Mouse (Mus musculus): ENCODE data around the gene Sin3a.
A peak's percentile ranks its signal among the peaks of the same experiment; 100 is the strongest.

Gene Sin3a

DNA sequence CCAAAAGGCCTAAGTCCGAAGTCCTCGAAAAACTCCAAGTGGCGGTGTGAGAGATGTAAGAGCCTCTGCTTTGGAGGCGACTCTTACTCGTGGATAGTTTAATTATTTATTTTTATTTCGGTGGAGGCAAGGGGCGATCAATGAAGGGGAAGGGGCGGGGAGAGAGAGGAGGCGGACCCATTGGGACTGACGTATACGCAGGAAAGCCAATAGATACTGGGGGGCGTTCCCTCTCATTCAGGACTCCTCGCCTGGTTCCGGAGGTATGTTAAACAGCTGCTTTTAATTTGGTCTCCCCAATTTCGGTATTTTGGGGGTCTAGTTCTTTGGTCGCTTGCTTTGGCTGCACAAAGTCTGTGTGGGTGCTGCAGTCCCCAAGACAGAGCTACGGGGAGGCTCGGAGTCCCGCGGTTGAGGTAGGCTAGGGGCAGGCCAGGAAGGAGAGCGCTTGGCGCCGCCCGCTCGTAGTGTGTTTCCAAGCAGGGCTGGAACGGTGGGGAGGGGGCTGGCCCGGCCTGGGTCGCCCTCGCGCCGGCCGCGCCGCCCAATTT is at the start of gene Sin3a:
TSS of gene Sin3a (plus strand) at position 240 of the 551 bp plus-strand sequence.
- peak; percentile 87 for DNase-seq

DNA sequence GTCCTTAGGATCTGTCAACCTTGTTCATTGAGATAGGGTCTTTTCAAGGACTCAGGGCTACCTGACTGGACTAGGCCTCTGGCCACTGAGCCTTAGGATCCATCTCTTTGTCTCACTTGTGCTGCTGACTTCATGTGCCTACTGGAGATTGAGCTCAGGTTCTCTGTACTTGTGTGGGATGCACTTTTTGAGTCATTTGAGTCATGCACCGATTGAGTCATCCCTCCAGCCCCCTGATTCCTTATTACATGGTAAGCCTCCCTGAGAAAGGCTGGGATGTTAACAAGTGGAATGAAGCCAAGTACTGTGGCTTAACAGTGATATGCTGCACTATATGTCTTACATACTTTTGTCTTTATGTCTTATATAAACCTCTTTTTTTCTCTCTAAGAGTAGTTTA is 40.1 kb upstream of the Sin3a start:
- DNase-seq = no peak

DNA sequence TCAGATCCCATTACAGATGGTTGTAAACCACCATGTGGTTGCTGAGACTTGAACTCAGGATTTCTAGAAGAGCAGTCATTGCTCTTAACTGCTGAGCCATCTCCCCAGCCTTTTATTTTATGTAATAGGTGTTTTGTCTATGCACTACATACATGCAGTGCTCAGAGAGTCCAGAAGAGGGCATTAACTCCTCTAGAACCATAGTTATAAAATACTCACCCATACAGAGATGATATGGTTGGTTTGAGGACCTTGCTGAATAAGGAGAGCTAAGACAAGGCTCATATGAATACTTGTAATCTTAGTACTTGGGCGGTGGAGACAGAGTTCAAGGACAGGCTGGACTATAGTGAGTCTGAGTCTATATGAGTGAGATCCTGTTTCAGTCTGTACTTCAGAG is 15.6 kb upstream of the Sin3a start:
- peak; percentile 77 for DNase-seq

DNA sequence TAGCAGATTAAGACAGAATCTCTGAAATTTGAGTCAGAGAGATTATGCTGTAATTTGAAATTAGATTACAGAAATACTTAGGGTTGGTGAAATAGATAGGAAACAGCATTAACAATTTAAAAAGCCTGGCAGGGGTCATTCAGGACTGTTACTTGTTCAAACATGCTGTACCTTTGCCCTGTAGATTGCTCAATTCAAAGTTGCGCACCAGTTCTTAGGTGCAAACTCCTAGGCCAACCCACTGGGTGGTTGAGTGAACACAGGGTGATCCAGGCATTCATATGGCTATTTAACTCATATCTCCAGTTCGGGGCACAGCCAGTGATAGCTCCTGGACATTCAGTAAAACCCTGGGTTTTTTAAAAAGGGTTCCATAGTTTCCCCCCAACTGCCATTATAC is 7.7 kb upstream of the Sin3a start:
- DNase-seq = no peak

GRCm38 (mm10) chr9:57068266-57068665 is 3.6 kb upstream of the Sin3a start:
- DNase-seq = no peak

DNA sequence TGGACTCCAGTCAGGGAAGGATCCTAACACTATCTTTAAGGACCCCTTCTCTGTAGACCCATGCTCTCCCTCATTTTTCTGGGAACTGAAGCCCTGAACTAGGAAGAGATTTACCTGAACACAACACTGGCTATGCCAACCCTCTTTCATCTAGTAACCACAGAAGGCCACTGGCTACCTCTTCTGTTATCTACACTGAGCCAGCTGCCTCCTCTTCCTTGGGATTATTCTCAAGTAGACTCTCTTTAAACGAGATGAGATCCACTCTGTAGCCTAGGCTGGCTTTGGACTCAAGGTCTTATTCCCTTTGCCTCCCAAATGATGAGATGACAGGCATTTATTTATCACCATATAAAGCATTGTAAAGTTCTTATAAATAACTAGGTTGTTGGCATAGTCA is 1.6 kb upstream of the Sin3a start:
- no peak for DNase-seq

- DNase-seq = no peak
Measured at GRCm38 (mm10) chr9:57070800-57071545, 867 bp upstream of the Sin3a start.

DNA sequence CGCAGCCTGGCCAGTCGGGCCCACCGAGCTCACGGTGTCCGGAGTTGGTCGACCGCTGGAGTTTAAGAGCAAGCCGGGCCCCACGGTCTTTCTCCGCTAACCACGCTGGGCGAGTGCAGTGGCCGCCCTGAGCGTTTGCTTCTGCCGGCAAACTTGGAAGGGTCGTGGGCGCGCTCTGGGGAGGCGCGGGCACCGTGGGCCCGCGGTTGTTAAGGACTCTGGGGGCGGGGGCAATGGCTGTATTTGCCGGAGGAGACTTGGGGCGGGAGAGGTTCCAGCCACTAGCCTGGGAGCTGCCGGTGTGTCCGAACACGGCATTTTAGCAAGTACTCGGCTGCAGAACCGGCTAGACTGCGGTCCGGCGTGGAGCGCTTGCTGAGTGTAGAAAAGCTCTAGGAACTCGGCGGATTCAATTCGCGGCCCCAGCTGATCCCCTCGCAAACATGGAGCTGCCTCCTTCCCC is 717 bp downstream of the Sin3a start:
- no peak for DNase-seq

- peak; percentile 100 for DNase-seq
Measured at GRCm38 (mm10) chr9:57072989-57073789, 1.3 kb downstream of the Sin3a start.

DNA sequence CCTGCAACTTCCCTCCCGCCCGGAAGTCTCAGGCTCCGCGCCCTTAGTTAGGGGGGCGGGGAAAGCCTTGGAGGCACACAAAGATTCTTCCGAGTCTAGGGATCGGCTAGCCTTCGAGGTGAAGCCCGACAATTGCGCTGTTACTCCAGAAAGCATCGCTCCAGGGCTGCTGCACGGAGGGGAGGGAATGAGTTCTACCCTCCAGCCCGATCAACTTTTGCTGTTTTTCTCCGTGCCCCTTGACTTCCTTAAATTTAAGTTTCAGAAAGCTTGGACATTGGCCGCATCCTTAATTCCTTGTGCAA is 1.9 kb downstream of the Sin3a start:
- DNase-seq = no peak

GRCm38 (mm10) chr9:57074171-57074821 is 2.5 kb downstream of the Sin3a start:
- DNase-seq = peak; percentile 56

GRCm38 (mm10) chr9:57074822-57075603 is 3.2 kb downstream of the Sin3a start:
- DNase-seq = peak; percentile 91

- peak; percentile 100 for DNase-seq
Measured at GRCm38 (mm10) chr9:57075681-57076381, 4.0 kb downstream of the Sin3a start.

- peak; percentile 92 for DNase-seq
Measured at GRCm38 (mm10) chr9:57076701-57077660, 5.1 kb downstream of the Sin3a start.

DNA sequence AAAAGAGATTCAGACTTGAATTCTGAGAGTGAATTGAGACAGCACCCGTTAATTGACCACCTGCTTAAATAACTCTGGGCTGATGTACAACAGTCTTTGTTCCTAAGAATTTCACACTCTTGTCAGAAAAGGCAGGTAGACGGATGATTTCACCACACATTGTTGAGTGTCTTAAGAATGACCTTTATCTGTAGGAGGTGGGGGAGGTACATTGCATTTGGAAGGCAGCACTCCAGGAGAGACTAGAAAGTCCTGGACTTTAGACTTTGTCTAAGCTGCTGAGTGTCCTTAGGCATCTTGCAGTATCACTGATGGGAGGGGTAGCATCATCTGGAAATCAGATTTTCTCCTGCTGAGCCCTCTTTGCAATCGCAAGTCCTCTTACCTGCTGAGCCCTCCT is 10.4 kb downstream of the Sin3a start:
- DNase-seq = no peak

GRCm38 (mm10) chr9:57117261-57117755 is 45.5 kb downstream of the Sin3a start:
- no peak for DNase-seq

- no peak for DNase-seq
Measured at GRCm38 (mm10) chr9:57129641-57130040, 57.8 kb downstream of the Sin3a start.

DNA sequence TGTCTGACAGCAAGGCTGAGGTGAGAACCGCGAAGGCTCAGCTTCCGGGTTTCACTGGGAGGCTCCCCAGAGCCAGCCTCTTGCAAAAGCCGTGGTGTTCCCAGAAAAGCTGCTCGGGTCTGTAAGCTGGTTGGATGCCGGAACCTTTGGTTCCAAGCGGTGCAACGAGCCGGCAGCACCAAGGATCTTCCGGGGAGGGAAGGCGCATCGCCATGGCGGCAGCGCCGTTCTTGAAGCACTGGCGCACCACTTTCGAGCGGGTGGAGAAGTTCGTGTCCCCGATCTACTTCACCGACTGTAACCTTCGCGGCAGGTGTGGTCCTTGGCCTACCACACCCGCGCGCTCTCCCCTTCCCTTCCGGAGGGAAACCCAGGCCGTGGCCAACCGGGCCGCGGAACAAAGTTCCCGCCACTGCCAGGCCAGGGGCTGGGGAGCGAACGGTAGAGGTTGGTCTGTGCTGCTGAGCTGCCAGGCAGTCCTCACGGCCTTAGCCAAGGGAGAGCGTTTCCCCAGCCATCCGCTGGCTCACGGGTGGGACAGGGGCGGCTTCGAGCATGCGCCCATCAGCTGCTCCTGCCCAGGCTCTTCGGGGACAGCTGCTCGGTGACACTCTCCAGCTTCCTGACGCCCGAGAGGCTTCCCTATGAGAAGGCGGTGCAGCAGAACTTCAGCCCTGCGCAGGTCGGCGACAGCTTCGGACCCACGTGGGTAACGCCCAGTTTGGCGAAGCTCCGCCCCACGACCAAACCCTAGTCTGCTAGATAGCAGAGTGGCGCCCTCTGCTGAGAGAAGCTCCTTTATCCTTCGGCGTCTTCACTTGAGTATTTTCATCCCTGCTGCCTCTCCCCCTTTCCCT is 59.0 kb downstream of the Sin3a start, which contains the start of gene Man2c1:
TSS of gene Man2c1 (plus strand) at position 114 of the 857 bp plus-strand sequence.
- DNase-seq = peak; percentile 97

DNA sequence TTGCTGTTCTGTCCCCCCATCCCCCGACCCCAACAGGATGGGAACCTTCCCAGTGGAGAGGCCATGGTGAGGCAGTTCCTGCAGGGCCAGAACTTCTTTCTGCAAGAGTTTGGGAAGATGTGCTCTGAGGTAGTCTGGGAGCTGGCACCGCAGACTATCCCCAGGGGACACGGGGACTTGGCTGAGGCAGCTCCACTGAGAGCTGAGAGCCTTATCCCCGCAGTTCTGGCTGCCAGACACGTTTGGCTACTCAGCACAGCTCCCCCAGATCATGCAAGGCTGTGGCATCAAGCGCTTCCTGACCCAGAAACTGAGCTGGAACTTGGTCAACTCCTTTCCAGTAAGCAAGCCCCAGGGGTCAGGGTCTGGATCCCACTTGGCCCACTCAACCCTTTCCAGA is 65.4 kb downstream of the Sin3a start:
- no peak for DNase-seq

Measured in lung, postnatal 10 days (tissue).